Mouse (Mus musculus) E14TG2a.4 (cell line): Measurements from ENCODE around the gene Cd300c2.

ENCODE experiments used
- CTCF ChIP-seq: conservative IDR thresholded peaks from 2 replicates; pipeline ENCODE4 v1.5.1; 2014; ENCODE audit warnings: low read length
- NANOG ChIP-seq: IDR thresholded peaks from 2 replicates; pipeline ENCODE4 v1.6.1; 2014; ENCODE audit warnings: borderline replicate concordance, low read length, mixed read lengths
- POU5F1 ChIP-seq: IDR thresholded peaks from 2 replicates; pipeline ENCODE4 v1.6.1; 2014; ENCODE audit warnings: low read length, borderline replicate concordance

GRCm38 (mm10) chr11:114989793-114990192, 11.9 kb downstream of the Cd300c2 start, which contains the start of gene Cd300ld:
- no peak for TF ChIP-seq NANOG
- no peak for TF ChIP-seq CTCF
- TF ChIP-seq POU5F1, result no peak
